Mouse (Mus musculus): ENCODE results near the gene Kctd21. TPM values are rescaled to one million over a fixed set of nuclear protein-coding genes. Genes with fewer than 3 reads are reported as not detected.

The Kctd21 gene
- polyA plus RNA-seq, 1 experiment from 2014 or later = 4.8 TPM

GRCm38 (mm10) chr7:97356875-97357276 lies 24.7 kb downstream of the Kctd21 start:
- 81% methylated on average over 5 of the region's 5 CpGs for WGBS
- H3K4me3 ChIP-seq = no peak overlapping the region
- no peak for DNase-seq (ENCODE audit: low spot score)
- H3K9me3 ChIP-seq = no peaks in the 10 kb centered on the region
- H3K4me1 ChIP-seq (replicated peaks) = peaks cover 6% of the 10 kb centered on the region; the same call in 1 of the 2 replicates
- no peaks in the 10 kb centered on the region for H3K36me3 ChIP-seq
- no peak overlapping the region for H3K27ac ChIP-seq
- H3K27me3 ChIP-seq (ENCODE audit: insufficient read depth, poor library complexity, severe bottlenecking) = no peaks in the 10 kb centered on the region

GRCm38 (mm10) chr7:97357840-97358239 lies 25.7 kb downstream of the Kctd21 start:
- DNase-seq (ENCODE audit: low spot score) = no peak
- H3K4me3 ChIP-seq = no peak overlapping the region
- WGBS = 82% methylated on average over 3 of the region's 3 CpGs
- H3K9me3 ChIP-seq = no peaks in the 10 kb centered on the region
- no peak overlapping the region for H3K27ac ChIP-seq
- peaks cover 6% of the 10 kb centered on the region; the same call in 1 of the 2 replicates for H3K4me1 ChIP-seq (replicated peaks)
- no peaks in the 10 kb centered on the region for H3K36me3 ChIP-seq
- H3K27me3 ChIP-seq (ENCODE audit: insufficient read depth, poor library complexity, severe bottlenecking) = no peaks in the 10 kb centered on the region

- no peak overlapping the region for H3K27ac ChIP-seq
- H3K36me3 ChIP-seq = no peaks in the 10 kb centered on the region
- H3K4me1 ChIP-seq (replicated peaks) = peaks cover 6% of the 10 kb centered on the region; the same call in 1 of the 2 replicates
- H3K27me3 ChIP-seq (ENCODE audit: insufficient read depth, poor library complexity, severe bottlenecking) = no peaks in the 10 kb centered on the region
- no peak for DNase-seq (ENCODE audit: low spot score)
- H3K9me3 ChIP-seq = no peaks in the 10 kb centered on the region
- WGBS = 90% methylated on average over 4 of the region's 4 CpGs
- no peak overlapping the region for H3K4me3 ChIP-seq
Observed at GRCm38 (mm10) chr7:97358347-97358746, 26.2 kb downstream of the Kctd21 start.

GRCm38 (mm10) chr7:97360166-97360565 lies 28.0 kb downstream of the Kctd21 start:
- H3K27ac ChIP-seq = no peak overlapping the region
- 62% methylated on average over 5 of the region's 5 CpGs for WGBS
- H3K4me1 ChIP-seq (replicated peaks) = peaks cover 6% of the 10 kb centered on the region; the same call in 1 of the 2 replicates
- H3K36me3 ChIP-seq = no peaks in the 10 kb centered on the region
- no peaks in the 10 kb centered on the region for H3K27me3 ChIP-seq (ENCODE audit: insufficient read depth, poor library complexity, severe bottlenecking)
- H3K9me3 ChIP-seq = no peaks in the 10 kb centered on the region
- DNase-seq (ENCODE audit: low spot score) = no peak
- no peak overlapping the region for H3K4me3 ChIP-seq

GRCm38 (mm10) chr7:97360955-97361354 lies 28.8 kb downstream of the Kctd21 start:
- Histone ChIP-seq H3K27me3 (ENCODE audit: insufficient read depth, poor library complexity, severe bottlenecking) (no peaks in the 10 kb centered on the region), H3K36me3 (no peaks in the 10 kb centered on the region), H3K4me3 (no peak overlapping the region), H3K27ac (no peak overlapping the region), H3K4me1 (replicated peaks) (no peaks in the 10 kb centered on the region), H3K9me3 (no peaks in the 10 kb centered on the region)
- 54% methylated on average over 3 of the region's 3 CpGs for WGBS
- DNase-seq (ENCODE audit: low spot score) = no peak

- Histone ChIP-seq H3K9me3 (no peaks in the 10 kb centered on the region), H3K4me1 (replicated peaks) (no peaks in the 10 kb centered on the region), H3K36me3 (no peaks in the 10 kb centered on the region), H3K4me3 (no peak overlapping the region), H3K27ac (no peak overlapping the region), H3K27me3 (ENCODE audit: insufficient read depth, poor library complexity, severe bottlenecking) (no peaks in the 10 kb centered on the region)
- peak; percentile 33 for DNase-seq (ENCODE audit: low spot score)
- WGBS = 31% methylated on average over 4 of the region's 4 CpGs
Observed at GRCm38 (mm10) chr7:97361467-97361866, 29.3 kb downstream of the Kctd21 start.

- 81% methylated on average over 1 of the region's 1 CpGs for WGBS
- H3K4me1 ChIP-seq (replicated peaks) = peaks cover 8% of the 10 kb centered on the region
- no peaks in the 10 kb centered on the region for H3K36me3 ChIP-seq
- H3K9me3 ChIP-seq = no peaks in the 10 kb centered on the region
- H3K27me3 ChIP-seq (ENCODE audit: insufficient read depth, poor library complexity, severe bottlenecking) = no peaks in the 10 kb centered on the region
- no peak overlapping the region for H3K4me3 ChIP-seq
- H3K27ac ChIP-seq = no peak overlapping the region
- no peak for DNase-seq (ENCODE audit: low spot score)
Observed at GRCm38 (mm10) chr7:97365887-97366286, 33.8 kb downstream of the Kctd21 start.

- no peak overlapping the region for H3K27ac ChIP-seq
- peaks cover 20% of the 10 kb centered on the region for H3K4me1 ChIP-seq (replicated peaks)
- H3K9me3 ChIP-seq = no peaks in the 10 kb centered on the region
- no peak for DNase-seq (ENCODE audit: low spot score)
- no peak overlapping the region for H3K4me3 ChIP-seq
- H3K27me3 ChIP-seq (ENCODE audit: insufficient read depth, poor library complexity, severe bottlenecking) = no peaks in the 10 kb centered on the region
- H3K36me3 ChIP-seq = peaks cover 68% of the 10 kb centered on the region
- 95% methylated on average over 9 of the region's 9 CpGs for WGBS
Observed at GRCm38 (mm10) chr7:97375101-97375500, 43.0 kb downstream of the Kctd21 start.

GRCm38 (mm10) chr7:97375906-97376305 lies 43.8 kb downstream of the Kctd21 start:
- Histone ChIP-seq H3K36me3 (peaks cover 75% of the 10 kb centered on the region), H3K4me3 (no peak overlapping the region)

GRCm38 (mm10) chr7:97379304-97379703 lies 47.2 kb downstream of the Kctd21 start:
- no peak for DNase-seq (ENCODE audit: low spot score)
- Histone ChIP-seq H3K4me3 (no peak overlapping the region), H3K27ac (no peak overlapping the region), H3K36me3 (peaks cover 98% of the 10 kb centered on the region), H3K27me3 (ENCODE audit: insufficient read depth, poor library complexity, severe bottlenecking) (no peaks in the 10 kb centered on the region), H3K9me3 (no peaks in the 10 kb centered on the region), H3K4me1 (replicated peaks) (no peaks in the 10 kb centered on the region)
- 94% methylated on average over 5 of the region's 5 CpGs for WGBS

More at GRCm38 (mm10) chr7:97375906-97376305, 43.8 kb downstream of the Kctd21 start:
- no peak for DNase-seq (ENCODE audit: low spot score)
- peaks cover 12% of the 10 kb centered on the region for H3K4me1 ChIP-seq (replicated peaks)
- H3K27ac ChIP-seq = no peak overlapping the region
- WGBS = 86% methylated on average over 2 of the region's 2 CpGs
- no peaks in the 10 kb centered on the region for H3K27me3 ChIP-seq (ENCODE audit: insufficient read depth, poor library complexity, severe bottlenecking)
- no peaks in the 10 kb centered on the region for H3K9me3 ChIP-seq

GRCm38 (mm10) chr7:97380500-97381123 lies 48.5 kb downstream of the Kctd21 start:
- H3K9me3 ChIP-seq = no peaks in the 10 kb centered on the region
- no peak overlapping the region for H3K27ac ChIP-seq
- H3K36me3 ChIP-seq = peaks cover 98% of the 10 kb centered on the region
- no peak overlapping the region for H3K4me3 ChIP-seq
- 93% methylated on average over 5 of the region's 5 CpGs for WGBS
- DNase-seq (ENCODE audit: low spot score) = no peak
- H3K4me1 ChIP-seq (replicated peaks) = no peaks in the 10 kb centered on the region
- H3K27me3 ChIP-seq (ENCODE audit: insufficient read depth, poor library complexity, severe bottlenecking) = no peaks in the 10 kb centered on the region

- Histone ChIP-seq H3K27ac (no peak overlapping the region), H3K27me3 (ENCODE audit: insufficient read depth, poor library complexity, severe bottlenecking) (no peaks in the 10 kb centered on the region), H3K9me3 (no peaks in the 10 kb centered on the region), H3K4me1 (replicated peaks) (no peaks in the 10 kb centered on the region), H3K36me3 (peaks cover 99% of the 10 kb centered on the region), H3K4me3 (no peak overlapping the region)
- 95% methylated on average over 8 of the region's 8 CpGs for WGBS
- no peak for DNase-seq (ENCODE audit: low spot score)
Observed at GRCm38 (mm10) chr7:97382661-97383060, 50.5 kb downstream of the Kctd21 start.

GRCm38 (mm10) chr7:97383496-97384132 lies 51.5 kb downstream of the Kctd21 start:
- no peaks in the 10 kb centered on the region for H3K27me3 ChIP-seq (ENCODE audit: insufficient read depth, poor library complexity, severe bottlenecking)
- no peak overlapping the region for H3K4me3 ChIP-seq
- H3K9me3 ChIP-seq = no peaks in the 10 kb centered on the region
- WGBS = 90% methylated on average over 10 of the region's 10 CpGs
- H3K27ac ChIP-seq = no peak overlapping the region
- no peaks in the 10 kb centered on the region for H3K4me1 ChIP-seq (replicated peaks)
- DNase-seq (ENCODE audit: low spot score) = no peak
- peaks cover 99% of the 10 kb centered on the region for H3K36me3 ChIP-seq

Data from hindbrain, embryonic 10.5 days (tissue).